Mouse (Mus musculus) heart, adult 2 months (tissue): ENCODE measurements around the gene Sh2d2a. TPM values are rescaled to one million over a fixed set of nuclear protein-coding genes. Genes with fewer than 3 reads are reported as not detected.

Experiments used
- DNase-seq, 2 experiments: peaks; one replicate each; pipeline ENCODE4 v3.0.0; 2021
- H3K27ac ChIP-seq: fragments of 200-600 bp; 2 replicates; pipeline ENCODE4 v1.8.1; 2022
- H3K27me3 ChIP-seq: fragments of 200-500 bp; 2 replicates; pipeline ENCODE4 v1.6.1; 2012; ENCODE audit warnings: mild to moderate bottlenecking, low read length, inconsistent platforms, mixed read lengths; ENCODE audit not compliant: control insufficient read depth, insufficient read depth
- H3K36me3 ChIP-seq: fragments of 200-500 bp; 2 replicates; pipeline ENCODE4 v1.6.1; 2012; ENCODE audit warnings: low read length, inconsistent platforms; ENCODE audit not compliant: control insufficient read depth, insufficient read depth
- H3K4me1 ChIP-seq: fragments of 200-500 bp; 2 replicates; pipeline ENCODE4 v1.6.1; 2011; ENCODE audit warnings: low read length; ENCODE audit not compliant: control insufficient read depth, insufficient read depth
- H3K4me3 ChIP-seq: fragments of 200-600 bp; 2 replicates; pipeline ENCODE4 v1.8.1; 2022
- H3K79me2 ChIP-seq: fragments of 200-500 bp; replicated peaks from 2 replicates; pipeline ENCODE4 v1.6.1; 2012; ENCODE audit warnings: mild to moderate bottlenecking, inconsistent platforms, low read length, moderate library complexity, mixed read lengths; ENCODE audit not compliant: control insufficient read depth, insufficient read depth
- H3K9ac ChIP-seq: fragments of 200-500 bp; 2 replicates; pipeline ENCODE4 v1.6.1; 2012; ENCODE audit warnings: low read depth, mild to moderate bottlenecking, control low read depth, inconsistent platforms, low read length, mixed read lengths
- CTCF ChIP-seq: fragments of 200-600 bp; IDR thresholded peaks from 2 replicates; pipeline ENCODE4 v1.8.1; 2022; ENCODE audit warnings: antibody characterized with exemption, mild to moderate bottlenecking, moderate library complexity
- EP300 ChIP-seq: fragments of 200-500 bp; IDR thresholded peaks from 2 replicates; pipeline ENCODE4 v1.6.1; 2011; ENCODE audit warnings: low read depth, low read length, control low read depth; ENCODE audit not compliant: insufficient read depth
- POLR2A ChIP-seq: fragments of 200-500 bp; IDR thresholded peaks from 2 replicates; pipeline ENCODE4 v1.6.1; 2011; ENCODE audit warnings: mild to moderate bottlenecking, low read depth, low read length, control low read depth; ENCODE audit not compliant: insufficient read depth
- WGBS: fragments of 180-500 bp; shearing (Covaris S2); methylation state at CpG from one replicate; pipeline ENCODE4 v1.1.7; 2018; 5-methylcytosine and 5-hydroxymethylcytosine counted together
- intact Hi-C: fragments of 180-260 bp; cut with DNase I; formaldehyde crosslinking; loops from one replicate; pipeline ENCODE4 v1.15.1; 2025
- polyA plus RNA-seq: library from polyadenylated mRNA; depleted of rRNA; stranded (reverse); fragments of >200 nt; gene quantifications from 2 replicates; pipeline ENCODE4 v1.2.3, GENCODE M21; 2012; rRNA removed
- total RNA-seq, 2 experiments: library from RNA; stranded (reverse); gene quantifications; 2 replicates each; pipeline ENCODE4 v1.2.3; 2021

Sh2d2a gene
- total and polyA plus RNA-seq, 3 experiments: 0.05 to 0.70 (median 0.27) TPM

DNA sequence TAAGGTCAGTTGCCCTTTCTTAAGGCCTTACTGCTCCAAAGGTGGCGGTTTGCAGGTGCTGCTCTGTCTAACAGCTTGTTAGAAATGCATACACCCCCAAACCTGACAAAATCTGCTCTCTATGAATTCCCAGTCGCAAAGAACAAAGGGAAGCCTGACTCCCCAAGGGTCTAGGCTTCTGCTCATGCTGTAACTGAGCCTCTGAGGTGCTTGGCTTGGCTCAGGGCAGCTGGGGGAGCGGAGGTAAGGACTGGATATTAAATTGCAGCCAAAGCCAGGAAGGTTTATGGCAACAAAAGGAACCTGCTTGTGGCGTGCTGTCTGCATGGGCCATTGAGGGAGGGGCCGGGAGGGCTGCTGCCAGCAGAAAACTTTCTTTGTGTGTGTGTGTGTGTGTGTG is 57.3 kb downstream of the Sh2d2a start:
- H3K79me2 ChIP-seq: peaks cover 2% of the 10 kb centered on the region; the same call in 1 of the 2 replicates
- H3K4me1 ChIP-seq: peaks cover 11% of the 10 kb centered on the region
- TF ChIP-seq EP300 (no peak), CTCF (no peak), POLR2A (no peak)
- 71% methylated on average over 5 of the region's 5 CpGs for WGBS
- H3K9ac ChIP-seq: no peak overlapping the region
- DNase-seq: no peak
- intact Hi-C loops: no loop called here
- H3K4me3 ChIP-seq: no peak overlapping the region
- H3K27me3 ChIP-seq: no peaks in the 10 kb centered on the region
- H3K27ac ChIP-seq: no peak overlapping the region
- no peaks in the 10 kb centered on the region for H3K36me3 ChIP-seq

Other genes with a start within 250 kb of the Sh2d2a start
- gene Arhgef11, start 229.2 kb upstream of the Sh2d2a start, total RNA-seq: 10 to 100 TPM; 16.0 to 20.4 TPM
- 19.5 and 31.4 TPM in 2 replicates for gene Arhgef11, start 229.2 kb upstream of the Sh2d2a start, polyA plus RNA-seq
- under 1 TPM; 0.36 to 0.47 TPM for gene Lrrc71, start 98.1 kb upstream of the Sh2d2a start, total RNA-seq
- 0.26 and 1.1 TPM in 2 replicates for gene Lrrc71, start 98.1 kb upstream of the Sh2d2a start, polyA plus RNA-seq
- under 1 TPM; 0.14 to 0.16 TPM for gene Ntrk1, start 51.6 kb upstream of the Sh2d2a start, total RNA-seq
- gene Ntrk1, start 51.6 kb upstream of the Sh2d2a start, polyA plus RNA-seq: 0.38 and 0.57 TPM in 2 replicates
- under 1 TPM in 1 of 2 experiments, not detected in 1; 0.05 TPM for gene Insrr, start 49.8 kb upstream of the Sh2d2a start, total RNA-seq
- gene Insrr, start 49.8 kb upstream of the Sh2d2a start, polyA plus RNA-seq: 0.04 TPM in 1 of 2 replicates, not detected in the other
- 10 to 100 TPM; 17.1 to 18.7 TPM for gene Pear1, start 22.4 kb upstream of the Sh2d2a start, total RNA-seq
- gene Pear1, start 22.4 kb upstream of the Sh2d2a start, polyA plus RNA-seq: 42.5 and 45.0 TPM in 2 replicates
- 10 to 100 TPM; 46.7 to 50.7 TPM for gene Prcc, start 38.9 kb downstream of the Sh2d2a start, total RNA-seq
- gene Prcc, start 38.9 kb downstream of the Sh2d2a start, polyA plus RNA-seq: 27.6 and 35.9 TPM in 2 replicates
- 100 to 1,000 TPM; 106 to 125 TPM for gene Hdgf, start 59.6 kb downstream of the Sh2d2a start, total RNA-seq
- 61.6 and 99.5 TPM in 2 replicates for gene Hdgf, start 59.6 kb downstream of the Sh2d2a start, polyA plus RNA-seq
- gene Mrpl24, start 72.8 kb downstream of the Sh2d2a start, total RNA-seq: 10 to 100 TPM; 70.4 to 71.9 TPM
- 53.3 and 88.7 TPM in 2 replicates for gene Mrpl24, start 72.8 kb downstream of the Sh2d2a start, polyA plus RNA-seq
- gene Isg20l2, start 83.6 kb downstream of the Sh2d2a start, total RNA-seq: 10 to 100 TPM; 10.6 to 10.9 TPM
- gene Isg20l2, start 83.6 kb downstream of the Sh2d2a start, polyA plus RNA-seq: 6.2 and 10.8 TPM in 2 replicates
- gene Rrnad1, start 84.0 kb downstream of the Sh2d2a start, total RNA-seq: 1 to 10 TPM; 4.7 to 5.5 TPM
- 17.2 and 18.7 TPM in 2 replicates for gene Rrnad1, start 84.0 kb downstream of the Sh2d2a start, polyA plus RNA-seq
- gene Crabp2, start 101.9 kb downstream of the Sh2d2a start, total RNA-seq: under 1 TPM in 1 of 2 experiments, not detected in 1; 0.25 TPM
- gene Crabp2, start 101.9 kb downstream of the Sh2d2a start, polyA plus RNA-seq: not detected in 2 replicates
- 10 to 100 TPM; 14.7 to 22.8 TPM for gene Nes, start 124.3 kb downstream of the Sh2d2a start, total RNA-seq
- 6.2 and 10.0 TPM in 2 replicates for gene Nes, start 124.3 kb downstream of the Sh2d2a start, polyA plus RNA-seq
- gene Bcan, start 153.5 kb downstream of the Sh2d2a start, total RNA-seq: under 1 TPM in 1 of 2 experiments, not detected in 1; 0.09 TPM
- 0.32 and 0.55 TPM in 2 replicates for gene Bcan, start 153.5 kb downstream of the Sh2d2a start, polyA plus RNA-seq
- gene Hapln2, start 180.8 kb downstream of the Sh2d2a start, total RNA-seq: not detected
- not detected in 2 replicates for gene Hapln2, start 180.8 kb downstream of the Sh2d2a start, polyA plus RNA-seq
- gene Gpatch4, start 196.4 kb downstream of the Sh2d2a start, total RNA-seq: 1 to 10 TPM; 9.5 to 9.9 TPM
- 4.3 and 8.5 TPM in 2 replicates for gene Gpatch4, start 196.4 kb downstream of the Sh2d2a start, polyA plus RNA-seq
- 10 to 100 TPM; 70.6 to 81.9 TPM for gene Naxe, start 211.7 kb downstream of the Sh2d2a start, total RNA-seq
- 86.6 and 96.7 TPM in 2 replicates for gene Naxe, start 211.7 kb downstream of the Sh2d2a start, polyA plus RNA-seq
- gene Ttc24, start 231.5 kb downstream of the Sh2d2a start, total RNA-seq: not detected
- gene Ttc24, start 231.5 kb downstream of the Sh2d2a start, polyA plus RNA-seq: 0.29 TPM in 1 of 2 replicates, not detected in the other
- under 1 TPM; 0.21 to 0.45 TPM for gene Iqgap3, start 235.2 kb downstream of the Sh2d2a start, total RNA-seq
- gene Iqgap3, start 235.2 kb downstream of the Sh2d2a start, polyA plus RNA-seq: 0.64 and 1.1 TPM in 2 replicates